Mouse (Mus musculus): ENCODE data around the gene March10. TPM values are rescaled to one million over a fixed set of nuclear protein-coding genes. Genes with fewer than 3 reads are reported as not detected.

The March10 gene
- polyA plus RNA-seq, 1 experiment = not detected

DNA sequence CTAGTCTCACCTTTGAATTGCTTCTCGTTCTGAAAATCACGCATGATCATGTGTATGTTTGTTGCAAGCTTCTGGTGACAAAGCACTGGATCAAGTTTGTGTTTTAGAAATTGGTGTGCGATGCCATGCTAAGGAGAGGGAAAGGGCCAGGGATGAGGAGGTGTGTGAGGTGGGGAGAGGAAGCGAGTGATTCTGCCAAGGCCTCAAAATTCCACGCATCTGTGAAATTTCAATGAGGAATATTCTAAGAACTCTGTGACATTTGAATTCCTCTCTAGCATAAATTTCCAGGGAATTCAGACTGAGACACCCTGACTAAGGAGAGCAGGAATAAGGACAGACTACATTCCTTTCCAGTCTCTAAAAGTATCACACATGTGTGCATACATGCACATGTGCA, 1.4 kb downstream of the March10 start:
- H3K36me3 ChIP-seq (ENCODE audit: control insufficient read depth, insufficient read depth, low read length) = no peaks in the 10 kb centered on the region
- WGBS = 94% methylated on average over 5 of the region's 5 CpGs
- peaks cover 3% of the 10 kb centered on the region; the same call in 1 of the 2 replicates for H3K4me1 ChIP-seq (ENCODE audit: control insufficient read depth, insufficient read depth, insufficient read length, low read length)
- TF ChIP-seq POLR2A (IDR thresholded peaks at IDR 0.05; ENCODE audit: low read depth, low read length) (no peak), CTCF (IDR thresholded peaks at IDR 0.05; ENCODE audit: extremely low read depth, insufficient read length, insufficient replicate concordance, low read depth, low read length) (no peak)
- H3K27ac ChIP-seq (ENCODE audit: insufficient read depth, low read depth, low read length) = no peak overlapping the region
- H3K4me3 ChIP-seq (ENCODE audit: low read depth, low read length) = no peak overlapping the region
- H3K27me3 ChIP-seq (ENCODE audit: control insufficient read depth, insufficient read depth, low read length) = peaks cover 6% of the 10 kb centered on the region; the same call in 1 of the 2 replicates

DNA sequence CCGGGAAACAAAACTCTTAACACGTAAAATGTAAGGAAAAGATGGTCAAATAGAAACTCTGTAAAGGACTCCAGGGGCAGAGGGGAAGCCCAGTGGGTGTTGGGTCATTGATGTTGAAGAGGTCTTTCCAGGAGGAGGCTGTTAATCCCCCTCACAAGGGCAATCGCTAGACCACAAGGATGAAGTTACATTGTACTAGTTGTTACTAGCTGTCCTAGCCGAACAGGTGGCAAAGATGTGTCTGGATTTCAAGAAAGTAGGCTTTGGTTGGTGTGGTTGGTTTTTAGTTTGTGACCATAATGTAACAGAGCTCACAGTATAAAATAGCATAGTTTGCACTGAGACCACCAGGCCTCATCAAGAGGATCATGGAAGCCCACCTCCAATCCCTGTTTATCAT, 3.5 kb downstream of the March10 start:
- no peak overlapping the region for H3K4me3 ChIP-seq (ENCODE audit: low read depth, low read length)
- no peaks in the 10 kb centered on the region for H3K36me3 ChIP-seq (ENCODE audit: control insufficient read depth, insufficient read depth, low read length)
- 58% methylated on average over 4 of the region's 4 CpGs for WGBS
- TF ChIP-seq POLR2A (IDR thresholded peaks at IDR 0.05; ENCODE audit: low read depth, low read length) (no peak), CTCF (IDR thresholded peaks at IDR 0.05; ENCODE audit: extremely low read depth, insufficient read length, insufficient replicate concordance, low read depth, low read length) (no peak)
- peaks cover 6% of the 10 kb centered on the region; the same call in 1 of the 2 replicates for H3K27me3 ChIP-seq (ENCODE audit: control insufficient read depth, insufficient read depth, low read length)
- H3K27ac ChIP-seq (ENCODE audit: insufficient read depth, low read depth, low read length) = no peak overlapping the region
- peaks cover 3% of the 10 kb centered on the region; the same call in 1 of the 2 replicates for H3K4me1 ChIP-seq (ENCODE audit: control insufficient read depth, insufficient read depth, insufficient read length, low read length)

DNA sequence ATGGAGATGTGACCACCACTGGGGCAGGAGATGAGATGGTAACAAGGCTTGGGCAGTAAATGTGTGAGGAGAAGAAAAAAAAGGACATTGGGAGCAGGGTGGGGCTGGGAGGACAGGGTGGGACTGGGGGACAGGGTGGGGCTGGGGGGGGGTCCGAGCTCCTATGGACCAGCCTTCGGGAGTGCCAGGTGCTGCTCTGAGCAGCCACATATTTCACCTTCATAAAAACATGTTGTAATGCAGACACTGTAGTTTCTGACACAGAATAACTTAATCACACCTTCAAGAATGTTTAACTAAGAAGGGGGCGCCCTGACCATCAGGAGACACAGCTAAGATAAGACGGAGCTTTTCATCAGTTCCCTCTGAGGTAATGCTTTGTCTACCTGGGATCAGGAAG, 4.0 kb downstream of the March10 start:
- H3K4me1 ChIP-seq (ENCODE audit: control insufficient read depth, insufficient read depth, insufficient read length, low read length) = peaks cover 3% of the 10 kb centered on the region; the same call in 1 of the 2 replicates

DNA sequence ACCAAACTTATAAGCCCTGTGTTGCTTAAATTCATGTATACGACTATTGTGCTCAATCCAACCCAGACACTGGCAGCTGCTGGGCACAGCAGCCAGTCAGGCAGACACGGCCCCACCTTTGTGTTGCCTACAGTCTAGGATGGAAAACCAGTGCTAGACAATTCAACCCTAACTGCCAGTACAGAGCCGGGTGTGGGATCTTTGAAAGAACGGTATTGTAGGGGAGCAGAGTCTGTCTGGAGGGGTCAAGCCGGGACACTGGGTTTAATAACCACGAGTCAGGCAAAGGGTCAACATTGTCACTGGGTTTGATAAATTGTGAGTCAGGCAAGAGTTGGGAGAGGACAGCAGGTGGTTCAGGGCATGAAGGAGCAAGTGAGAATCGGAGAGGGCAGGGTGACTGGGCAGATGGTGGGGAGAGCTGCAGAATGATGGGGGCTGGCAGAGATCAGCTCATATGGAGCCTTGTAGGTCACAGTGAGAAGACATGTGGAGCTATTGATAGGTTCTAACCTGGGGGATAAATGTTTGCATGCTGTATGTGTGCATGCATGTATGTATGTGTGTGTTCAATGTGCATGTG, 4.9 kb downstream of the March10 start:
- Histone ChIP-seq H3K4me1 (ENCODE audit: control insufficient read depth, insufficient read depth, insufficient read length, low read length) (peaks cover 2% of the 10 kb centered on the region; the same call in 1 of the 2 replicates), H3K4me3 (ENCODE audit: low read depth, low read length) (no peak overlapping the region), H3K27ac (ENCODE audit: insufficient read depth, low read depth, low read length) (no peak overlapping the region), H3K27me3 (ENCODE audit: control insufficient read depth, insufficient read depth, low read length) (peaks cover 4% of the 10 kb centered on the region; the same call in 1 of the 2 replicates), H3K36me3 (ENCODE audit: control insufficient read depth, insufficient read depth, low read length) (no peaks in the 10 kb centered on the region)
- TF ChIP-seq CTCF (IDR thresholded peaks at IDR 0.05; ENCODE audit: extremely low read depth, insufficient read length, insufficient replicate concordance, low read depth, low read length) = no peak
- TF ChIP-seq POLR2A (IDR thresholded peaks at IDR 0.05; ENCODE audit: low read depth, low read length) = no peak
- 25% methylated on average over 7 of the region's 7 CpGs for WGBS

More for the DNA sequence above, 4.0 kb downstream of the March10 start:
- no peak overlapping the region for H3K27ac ChIP-seq (ENCODE audit: insufficient read depth, low read depth, low read length)
- H3K27me3 ChIP-seq (ENCODE audit: control insufficient read depth, insufficient read depth, low read length) = peaks cover 6% of the 10 kb centered on the region; the same call in 1 of the 2 replicates
- H3K4me3 ChIP-seq (ENCODE audit: low read depth, low read length) = no peak overlapping the region
- TF ChIP-seq CTCF (IDR thresholded peaks at IDR 0.05; ENCODE audit: extremely low read depth, insufficient read length, insufficient replicate concordance, low read depth, low read length) (no peak), POLR2A (IDR thresholded peaks at IDR 0.05; ENCODE audit: low read depth, low read length) (no peak)
- WGBS = 31% methylated on average over 4 of the region's 4 CpGs
- H3K36me3 ChIP-seq (ENCODE audit: control insufficient read depth, insufficient read depth, low read length) = no peaks in the 10 kb centered on the region

DNA sequence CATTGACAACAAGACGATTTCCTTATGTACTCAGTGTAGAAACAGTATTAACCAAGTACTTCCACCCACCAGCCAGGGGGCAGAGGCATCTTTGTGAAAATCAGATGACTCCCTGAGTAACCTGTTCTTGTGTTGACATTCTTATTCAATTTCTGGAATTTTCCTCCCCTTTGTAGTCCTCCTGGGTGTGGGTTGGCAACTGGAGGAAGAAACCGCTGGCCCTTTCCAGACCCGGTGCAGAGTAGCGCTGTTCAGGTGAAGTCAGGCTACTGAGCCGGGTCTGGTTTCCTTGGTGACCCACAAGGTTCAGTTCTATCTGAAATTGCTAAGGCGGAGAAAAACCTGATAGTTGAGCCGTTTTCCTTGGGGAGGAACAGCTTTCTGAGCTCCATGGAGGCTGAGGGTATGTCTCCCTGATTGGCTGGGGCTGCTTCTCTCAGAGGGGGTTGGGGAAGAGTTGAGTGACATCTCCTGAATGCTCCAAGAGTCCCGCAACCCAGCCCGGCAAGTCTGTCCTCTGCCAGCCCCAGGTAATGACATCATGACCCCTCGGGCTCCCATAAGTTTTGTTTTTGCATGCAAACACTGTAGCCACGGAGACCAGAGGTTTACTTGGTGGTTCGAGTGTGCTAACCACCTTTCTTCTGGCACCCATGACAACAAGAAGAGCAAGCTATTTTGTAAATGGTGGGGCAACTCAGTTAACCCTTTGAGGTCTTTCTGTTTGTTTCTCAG, 6.8 kb downstream of the March10 start:
- Histone ChIP-seq H3K27me3 (ENCODE audit: control insufficient read depth, insufficient read depth, low read length) (no peaks in the 10 kb centered on the region; the same call in 1 of the 2 replicates), H3K4me3 (ENCODE audit: low read depth, low read length) (no peak overlapping the region), H3K27ac (ENCODE audit: insufficient read depth, low read depth, low read length) (no peak overlapping the region), H3K4me1 (ENCODE audit: control insufficient read depth, insufficient read depth, insufficient read length, low read length) (no peaks in the 10 kb centered on the region), H3K36me3 (ENCODE audit: control insufficient read depth, insufficient read depth, low read length) (no peaks in the 10 kb centered on the region)
- 53% methylated on average over 12 of the region's 12 CpGs for WGBS
- TF ChIP-seq POLR2A (IDR thresholded peaks at IDR 0.05; ENCODE audit: low read depth, low read length) (no peak), CTCF (IDR thresholded peaks at IDR 0.05; ENCODE audit: extremely low read depth, insufficient read length, insufficient replicate concordance, low read depth, low read length) (no peak)

DNA sequence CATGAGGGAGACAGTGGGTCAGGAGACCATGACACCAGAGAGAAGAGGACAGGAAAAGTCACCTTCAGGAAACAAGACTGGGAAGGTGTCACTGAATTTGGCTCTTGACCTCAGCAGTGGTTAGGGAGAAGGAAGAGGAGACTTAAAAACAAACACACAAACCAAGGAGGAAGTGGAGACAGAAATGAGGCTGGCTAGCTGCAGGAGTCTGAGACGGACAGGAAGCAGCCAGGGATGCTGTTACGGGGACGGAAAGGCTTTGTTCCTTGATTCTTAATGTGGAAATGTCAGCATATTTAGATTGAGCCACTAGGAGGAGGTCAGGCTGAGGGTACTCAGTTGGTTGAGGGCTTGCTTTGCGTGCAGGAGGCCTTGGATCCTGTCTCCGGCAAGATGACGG, 8.9 kb downstream of the March10 start:
- no peaks in the 10 kb centered on the region for H3K36me3 ChIP-seq (ENCODE audit: control insufficient read depth, insufficient read depth, low read length)
- H3K4me3 ChIP-seq (ENCODE audit: low read depth, low read length) = no peak overlapping the region
- H3K27me3 ChIP-seq (ENCODE audit: control insufficient read depth, insufficient read depth, low read length) = no peaks in the 10 kb centered on the region; the same call in 1 of the 2 replicates
- 86% methylated on average over 6 of the region's 6 CpGs for WGBS
- H3K27ac ChIP-seq (ENCODE audit: insufficient read depth, low read depth, low read length) = no peak overlapping the region
- TF ChIP-seq POLR2A (IDR thresholded peaks at IDR 0.05; ENCODE audit: low read depth, low read length) (no peak), CTCF (IDR thresholded peaks at IDR 0.05; ENCODE audit: extremely low read depth, insufficient read length, insufficient replicate concordance, low read depth, low read length) (no peak)
- no peaks in the 10 kb centered on the region for H3K4me1 ChIP-seq (ENCODE audit: control insufficient read depth, insufficient read depth, insufficient read length, low read length)

DNA sequence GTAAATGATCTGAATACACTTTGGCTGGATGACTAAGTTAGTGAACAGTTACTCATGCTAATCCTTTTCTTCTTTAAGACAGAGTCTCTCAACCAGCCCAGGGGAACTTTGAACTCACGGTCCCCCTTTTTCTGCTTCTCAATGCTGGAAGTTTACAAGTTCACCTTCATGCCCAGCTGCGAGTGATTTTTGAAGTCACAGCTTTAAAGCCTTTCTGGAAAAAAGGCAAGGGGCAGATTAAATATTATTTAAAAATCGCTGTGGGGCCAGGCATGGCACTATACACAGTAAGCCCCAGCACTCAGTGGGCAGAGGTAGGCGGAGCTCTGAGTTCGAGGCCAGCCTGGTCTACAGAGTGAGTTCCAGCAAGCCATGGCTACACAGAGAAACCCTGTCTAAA, 10.3 kb downstream of the March10 start:
- 85% methylated on average over 5 of the region's 5 CpGs for WGBS
- no peak overlapping the region for H3K4me3 ChIP-seq (ENCODE audit: low read depth, low read length)
- TF ChIP-seq POLR2A (IDR thresholded peaks at IDR 0.05; ENCODE audit: low read depth, low read length) = no peak

More for the DNA sequence above, 10.3 kb downstream of the March10 start:
- Histone ChIP-seq H3K27ac (ENCODE audit: insufficient read depth, low read depth, low read length) (no peak overlapping the region), H3K27me3 (ENCODE audit: control insufficient read depth, insufficient read depth, low read length) (no peaks in the 10 kb centered on the region), H3K4me1 (ENCODE audit: control insufficient read depth, insufficient read depth, insufficient read length, low read length) (no peaks in the 10 kb centered on the region), H3K36me3 (ENCODE audit: control insufficient read depth, insufficient read depth, low read length) (no peaks in the 10 kb centered on the region)

Measured in small intestine, adult 2 months (tissue).